Mouse (Mus musculus) mammary gland, adult 2 months (tissue): ENCODE measurements around the gene Olfr1018. TPM values are rescaled to one million over a fixed set of nuclear protein-coding genes. Genes with fewer than 3 reads are reported as not detected.

ENCODE experiments used
- polyA plus RNA-seq: library from polyadenylated mRNA; depleted of rRNA; stranded (reverse); fragments of >200 nt; gene quantifications from 2 replicates; pipeline ENCODE4 v1.2.3, GENCODE M21; 2012; ENCODE audit warnings: low replicate concordance; rRNA removed

Olfr1018 gene
- not detected in 2 replicates for polyA plus RNA-seq

GRCm38 (mm10) chr2:85818179-85818578 lies at the start of gene Olfr1018:
Olfr1018 (plus strand) TSS chr2:85818479.

GRCm38 (mm10) chr2:85772413-85772812 lies 45.9 kb upstream of the Olfr1018 start, which contains the start of gene Olfr1014:
Olfr1014 (plus strand) TSS chr2:85772713.

GRCm38 (mm10) chr2:85781717-85782116 lies 36.6 kb upstream of the Olfr1018 start, which contains the start of gene Olfr1015:
Olfr1015 (plus strand) TSS chr2:85782017.

GRCm38 (mm10) chr2:85802444-85802843 lies 15.8 kb upstream of the Olfr1018 start, which contains the start of gene Olfr1016:
Olfr1016 (minus strand) TSS chr2:85802544.

GRCm38 (mm10) chr2:85845383-85845782 lies 27.1 kb downstream of the Olfr1018 start, which contains the start of gene Olfr1019:
Olfr1019 (minus strand) TSS chr2:85845483.

GRCm38 (mm10) chr2:85846730-85847129 lies 28.5 kb downstream of the Olfr1018 start, which contains the start of gene Olfr1020:
Olfr1020 (plus strand) TSS chr2:85847030.

GRCm38 (mm10) chr2:85868294-85868693 lies 50.0 kb downstream of the Olfr1018 start, which contains the start of gene Olfr1022:
Olfr1022 (plus strand) TSS chr2:85868594.

Other genes with a start within 250 kb of the Olfr1018 start
- gene Olfr996, start 239.3 kb upstream of the Olfr1018 start, polyA plus RNA-seq, result not detected in 2 replicates
- gene Olfr998, start 229.5 kb upstream of the Olfr1018 start, polyA plus RNA-seq, result not detected in 2 replicates
- gene Olfr1000, start 206.6 kb upstream of the Olfr1018 start, polyA plus RNA-seq, result not detected in 2 replicates
- gene Olfr1002, start 167.8 kb upstream of the Olfr1018 start, polyA plus RNA-seq, result not detected in 2 replicates
- gene Olfr154, start 154.0 kb upstream of the Olfr1018 start, polyA plus RNA-seq, result not detected in 2 replicates
- gene Olfr1006, start 139.7 kb upstream of the Olfr1018 start, polyA plus RNA-seq, result not detected in 2 replicates
- gene Olfr1008, start 129.0 kb upstream of the Olfr1018 start, polyA plus RNA-seq, result not detected in 2 replicates
- not detected in 2 replicates for gene Olfr1009, start 103.1 kb upstream of the Olfr1018 start, polyA plus RNA-seq
- not detected in 2 replicates for gene Olfr1012, start 55.7 kb upstream of the Olfr1018 start, polyA plus RNA-seq
- gene Olfr1013, start 51.4 kb upstream of the Olfr1018 start, polyA plus RNA-seq, result not detected in 2 replicates
- gene Olfr1014, start 45.8 kb upstream of the Olfr1018 start, polyA plus RNA-seq, result not detected in 2 replicates
- gene Olfr1015, start 36.5 kb upstream of the Olfr1018 start, polyA plus RNA-seq, result not detected in 2 replicates
- not detected in 2 replicates for gene Olfr1016, start 15.9 kb upstream of the Olfr1018 start, polyA plus RNA-seq
- not detected in 2 replicates for gene Olfr1019, start 27.0 kb downstream of the Olfr1018 start, polyA plus RNA-seq
- gene Olfr1020, start 28.6 kb downstream of the Olfr1018 start, polyA plus RNA-seq, result not detected in 2 replicates
- gene Olfr1022, start 50.1 kb downstream of the Olfr1018 start, polyA plus RNA-seq, result not detected in 2 replicates
- gene Olfr1023, start 67.2 kb downstream of the Olfr1018 start, polyA plus RNA-seq, result not detected in 2 replicates
- gene Olfr1024, start 86.6 kb downstream of the Olfr1018 start, polyA plus RNA-seq, result not detected in 2 replicates
- gene Olfr1025-ps1, start 96.7 kb downstream of the Olfr1018 start, polyA plus RNA-seq, result not detected in 2 replicates
- gene Olfr1026, start 103.1 kb downstream of the Olfr1018 start, polyA plus RNA-seq, result not detected in 2 replicates
- not detected in 2 replicates for gene Olfr1028, start 132.0 kb downstream of the Olfr1018 start, polyA plus RNA-seq
- gene Olfr1029, start 155.4 kb downstream of the Olfr1018 start, polyA plus RNA-seq, result not detected in 2 replicates
- not detected in 2 replicates for gene Olfr1030, start 160.8 kb downstream of the Olfr1018 start, polyA plus RNA-seq
- gene Olfr1031, start 171.8 kb downstream of the Olfr1018 start, polyA plus RNA-seq, result not detected in 2 replicates
- gene Olfr1032, start 187.1 kb downstream of the Olfr1018 start, polyA plus RNA-seq, result not detected in 2 replicates
- 0.29 and 0.73 TPM in 2 replicates for gene Olfr1033, start 202.2 kb downstream of the Olfr1018 start, polyA plus RNA-seq
- 0.20 TPM in 1 of 2 replicates, not detected in the other for gene Olfr1034, start 227.4 kb downstream of the Olfr1018 start, polyA plus RNA-seq